Mouse (Mus musculus) heart, adult 2 months (tissue): ENCODE results near the gene Lonp2.

Experiments
- CTCF ChIP-seq: fragments of 200-600 bp; IDR thresholded peaks from 2 replicates; pipeline ENCODE4 v1.8.1; 2022; ENCODE audit warnings: antibody characterized with exemption, mild to moderate bottlenecking, moderate library complexity
- POLR2A ChIP-seq: fragments of 200-500 bp; IDR thresholded peaks from 2 replicates; pipeline ENCODE4 v1.6.1; 2011; ENCODE audit warnings: mild to moderate bottlenecking, low read depth, low read length, control low read depth; ENCODE audit not compliant: insufficient read depth

- no peak for TF ChIP-seq CTCF
- TF ChIP-seq POLR2A: no peak
Observed at GRCm38 (mm10) chr8:86769945-86770715, 146.3 kb downstream of the Lonp2 start.
